Mouse (Mus musculus) lung, postnatal 0 days (tissue): ENCODE measurements around the gene Gal3st3. TPM values are rescaled to one million over a fixed set of nuclear protein-coding genes. Genes with fewer than 3 reads are reported as not detected.
"Not testable (repeated sequence)": the region's sequence is repeated elsewhere in the genome, so short reads cannot be mapped to it uniquely, and the experiment has no call there.

Experiments
- ATAC-seq: fragments of 200-750 bp; cut with Nextera tagmentation; 2 replicates; pipeline ENCODE4 v1.8.0; 2017; ENCODE audit warnings: moderate library complexity
- DNase-seq: peaks from one replicate; pipeline ENCODE4 v3.0.0-alpha.2; 2016; ENCODE audit warnings: low spot score
- H3K27ac ChIP-seq: fragments of 300-500 bp; sonication (generic); 2 replicates; pipeline ENCODE4 v1.5.1; 2014; ENCODE audit warnings: antibody characterized with exemption, mild to moderate bottlenecking, low read length, mixed read lengths
- H3K27me3 ChIP-seq: fragments of 300-500 bp; sonication (generic); replicated peaks from 2 replicates; pipeline ENCODE4 v1.6.1; 2014; ENCODE audit warnings: low read length, mixed read lengths; ENCODE audit not compliant: insufficient read depth
- H3K36me3 ChIP-seq: fragments of 300-500 bp; sonication (generic); 2 replicates; pipeline ENCODE4 v1.6.1; 2014; ENCODE audit warnings: low read length, mixed read lengths; ENCODE audit not compliant: insufficient read depth
- H3K4me1 ChIP-seq: fragments of 300-500 bp; sonication (generic); 2 replicates; pipeline ENCODE4 v1.6.1; 2014; ENCODE audit warnings: antibody characterized with exemption, low read depth, low read length, mixed read lengths; ENCODE audit not compliant: insufficient read depth
- H3K4me2 ChIP-seq: fragments of 300-500 bp; sonication (generic); replicated peaks from 2 replicates; pipeline ENCODE4 v1.6.1; 2014; ENCODE audit warnings: low read depth, mild to moderate bottlenecking, low read length, moderate library complexity, mixed read lengths
- H3K4me3 ChIP-seq: fragments of 300-500 bp; sonication (generic); 2 replicates; pipeline ENCODE4 v1.5.1; 2014; ENCODE audit warnings: low read depth, low read length
- H3K9ac ChIP-seq: fragments of 300-500 bp; sonication (generic); replicated peaks from 2 replicates; pipeline ENCODE4 v1.6.1; 2014; ENCODE audit warnings: low read depth, mild to moderate bottlenecking
- H3K9me3 ChIP-seq: fragments of 300-500 bp; sonication (generic); 2 replicates; pipeline ENCODE4 v1.6.1; 2016; ENCODE audit warnings: low read length, mixed read lengths
- CTCF ChIP-seq: IDR thresholded peaks from 2 replicates; pipeline ENCODE4 v1.5.1; 2016; ENCODE audit warnings: antibody characterized with exemption, mild to moderate bottlenecking
- EP300 ChIP-seq: IDR thresholded peaks from 2 replicates; pipeline ENCODE4 v1.6.1; 2016; ENCODE audit warnings: antibody characterized with exemption, mild to moderate bottlenecking, control low read depth
- WGBS: fragments of 180-500 bp; shearing (Covaris S2); extraction: QIAGEN DNeasy Blood & Tissue Kit; methylation state at CpG from one replicate; pipeline ENCODE4 v1.1.7; 2014; 5-methylcytosine and 5-hydroxymethylcytosine counted together
- polyA plus RNA-seq: library from polyadenylated mRNA; unstranded; fragments of >200 nt; fragmentation: Nextera tagmentation; extraction: Ambion mirVana; gene quantifications from 2 replicates; pipeline ENCODE4 v1.2.1, GENCODE M21; 2015

The Gal3st3 gene
- polyA plus RNA-seq, 1 experiment from 2014 or later: 0.55 TPM

DNA sequence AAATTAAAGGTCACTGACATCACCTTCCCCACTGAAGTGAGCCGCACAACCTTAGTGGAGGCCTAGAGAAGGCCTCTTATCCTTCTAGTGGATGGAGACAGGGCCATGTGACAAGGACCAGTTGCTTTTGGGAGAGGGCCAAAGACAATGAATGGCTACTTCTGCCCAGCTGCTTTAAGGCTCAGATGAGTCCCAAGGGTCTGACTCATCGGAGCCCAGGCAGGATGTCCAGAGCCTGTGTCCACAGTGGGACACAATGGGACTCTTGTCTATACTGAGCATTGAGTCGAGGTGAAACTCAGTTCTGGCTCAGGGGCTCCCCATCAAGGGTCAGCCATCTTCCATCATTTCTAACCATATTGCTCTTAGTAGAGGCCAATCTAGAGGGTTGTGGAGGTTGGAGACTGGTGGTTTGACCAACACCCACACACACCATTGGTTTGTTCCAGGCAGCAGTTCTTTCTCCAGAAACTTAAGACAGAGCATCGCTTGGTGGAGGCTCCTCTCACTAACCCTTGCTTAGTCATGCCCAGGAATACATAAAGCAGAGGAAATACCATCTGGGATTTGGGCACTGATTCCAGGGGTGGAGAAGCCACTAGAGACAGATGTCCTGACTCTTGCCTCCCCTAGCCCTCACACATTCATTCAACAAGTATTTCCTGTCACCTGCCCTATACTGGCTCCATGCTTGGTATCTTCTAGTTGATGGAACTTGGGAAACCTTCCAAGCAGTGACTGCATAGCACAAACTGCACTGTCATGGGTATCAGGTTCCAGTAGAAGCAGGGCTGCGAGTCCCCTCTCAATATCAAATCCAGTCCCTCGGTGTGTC lies 47.4 kb downstream of the Gal3st3 start:
- H3K4me2 ChIP-seq: no peak overlapping the region
- no peak overlapping the region for H3K9ac ChIP-seq
- no peaks in the 10 kb centered on the region for H3K4me1 ChIP-seq
- TF ChIP-seq EP300: no peak
- no peak for TF ChIP-seq CTCF
- ATAC-seq (no peak), DNase-seq (no peak)
- H3K4me3 ChIP-seq: no peak overlapping the region
- no peaks in the 10 kb centered on the region for H3K36me3 ChIP-seq
- H3K27ac ChIP-seq: no peak overlapping the region
- H3K27me3 ChIP-seq: no peaks in the 10 kb centered on the region
- H3K9me3 ChIP-seq: no peaks in the 10 kb centered on the region
- 66% methylated on average over 6 of the region's 6 CpGs for WGBS

- no peak overlapping the region for H3K27ac ChIP-seq
- H3K4me2 ChIP-seq: no peak overlapping the region
These were observed 49.9 kb downstream of the Gal3st3 start for GRCm38 (mm10) chr19:5348064-5348463.

GRCm38 (mm10) chr19:5348526-5349501 lies 50.7 kb downstream of the Gal3st3 start:
- 4% methylated on average over 34 of the region's 34 CpGs for WGBS
- H3K4me3 ChIP-seq: peak overlapping the region; percentile 19; the same call in 1 of the 2 replicates
- no peak overlapping the region; the same call in 1 of the 2 replicates for H3K9ac ChIP-seq
- TF ChIP-seq CTCF: peak; percentile 66
- TF ChIP-seq EP300: no peak
- peak; percentile 68 for DNase-seq
- H3K9me3 ChIP-seq: no peaks in the 10 kb centered on the region
- H3K36me3 ChIP-seq: no peaks in the 10 kb centered on the region
- peak overlapping the region; percentile 61 for H3K4me2 ChIP-seq
- no peaks in the 10 kb centered on the region for H3K4me1 ChIP-seq
- H3K27ac ChIP-seq: no peak overlapping the region
- no peaks in the 10 kb centered on the region for H3K27me3 ChIP-seq
- ATAC-seq: peak; percentile 32; the same call in 1 of the 2 replicates

More at GRCm38 (mm10) chr19:5348064-5348463, 49.9 kb downstream of the Gal3st3 start:
- DNase-seq: no peak
- Histone ChIP-seq H3K4me3 (no peak overlapping the region), H3K36me3 (no peaks in the 10 kb centered on the region), H3K4me1 (no peaks in the 10 kb centered on the region), H3K9me3 (no peaks in the 10 kb centered on the region), H3K9ac (no peak overlapping the region), H3K27me3 (no peaks in the 10 kb centered on the region)
- no peak for ATAC-seq
- TF ChIP-seq CTCF (no peak), EP300 (no peak)
- 75% methylated on average over 6 of the region's 6 CpGs for WGBS

DNA sequence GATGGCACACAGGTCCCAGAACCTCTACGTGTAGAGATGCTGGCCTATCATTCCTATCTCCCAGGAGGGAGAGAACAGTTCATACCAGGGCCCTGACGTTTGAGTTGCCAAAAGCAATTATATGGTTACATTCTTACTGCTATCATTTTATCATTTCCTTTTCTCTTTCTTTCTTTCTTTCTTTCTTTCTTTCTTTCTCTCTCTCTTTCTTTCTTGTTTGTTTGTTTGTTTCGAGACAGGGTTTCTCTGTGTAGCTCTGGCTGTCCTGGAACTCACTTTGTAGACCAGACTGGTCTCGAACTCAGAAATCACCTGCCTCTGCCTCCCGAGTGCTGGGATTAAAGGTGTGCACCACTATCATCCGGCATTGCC lies 51.4 kb downstream of the Gal3st3 start, which contains the start of gene Cst6:
Gene Cst6, minus strand, starts transcription at position 73 of the 372 bp plus-strand sequence.
- not testable (repeated sequence) for H3K4me1 ChIP-seq, H3K27ac ChIP-seq, DNase-seq, H3K36me3 ChIP-seq, H3K9ac ChIP-seq, H3K9me3 ChIP-seq, ATAC-seq, H3K27me3 ChIP-seq
- WGBS: 57% methylated on average over 6 of the region's 6 CpGs
- peak within 1 kb of the TSS; percentile 61 for H3K4me2 ChIP-seq
- peak within 1 kb of the TSS; percentile 19; the same call in 1 of the 2 replicates for H3K4me3 ChIP-seq

- Histone ChIP-seq H3K36me3 (no peaks in the 10 kb centered on the region), H3K4me1 (no peaks in the 10 kb centered on the region), H3K4me3 (no peak overlapping the region), H3K9ac (no peak overlapping the region), H3K9me3 (no peaks in the 10 kb centered on the region), H3K27me3 (no peaks in the 10 kb centered on the region), H3K27ac (no peak overlapping the region), H3K4me2 (no peak overlapping the region)
- no peak for DNase-seq
- WGBS: 81% methylated on average over 2 of the region's 2 CpGs
- ATAC-seq: no peak
- TF ChIP-seq EP300 (no peak), CTCF (no peak)
These were observed 55.5 kb downstream of the Gal3st3 start for GRCm38 (mm10) chr19:5353609-5354008.

GRCm38 (mm10) chr19:5356080-5356479 lies 57.9 kb downstream of the Gal3st3 start:
- TF ChIP-seq EP300 (no peak), CTCF (no peak)
- DNase-seq (no peak), ATAC-seq (no peak)
- Histone ChIP-seq H3K4me2 (no peak overlapping the region), H3K4me3 (no peak overlapping the region), H3K4me1 (no peaks in the 10 kb centered on the region), H3K27ac (no peak overlapping the region), H3K9me3 (no peaks in the 10 kb centered on the region), H3K9ac (no peak overlapping the region), H3K27me3 (no peaks in the 10 kb centered on the region), H3K36me3 (no peaks in the 10 kb centered on the region)
- WGBS: no CpG with 5 or more reads among the region's 1 CpGs

Other genes starting within 250 kb of the Gal3st3 start
- gene Rin1, start 247.8 kb upstream of the Gal3st3 start, polyA plus RNA-seq: 1.7 and 1.9 TPM in 2 replicates
- 23.1 and 25.1 TPM in 2 replicates for gene Cd248, start 230.3 kb upstream of the Gal3st3 start, polyA plus RNA-seq
- gene Tmem151a, start 212.8 kb upstream of the Gal3st3 start, polyA plus RNA-seq: 4.1 and 4.5 TPM in 2 replicates
- gene Yif1a, start 209.8 kb upstream of the Gal3st3 start, polyA plus RNA-seq: 93.3 and 105 TPM in 2 replicates
- gene Cnih2, start 199.8 kb upstream of the Gal3st3 start, polyA plus RNA-seq: 0.70 and 0.89 TPM in 2 replicates
- gene Rab1b, start 191.3 kb upstream of the Gal3st3 start, polyA plus RNA-seq: 228 and 240 TPM in 2 replicates
- gene Klc2, start 179.8 kb upstream of the Gal3st3 start, polyA plus RNA-seq: 10.1 and 10.8 TPM in 2 replicates
- 9.3 and 10.4 TPM in 2 replicates for gene Pacs1, start 25.2 kb upstream of the Gal3st3 start, polyA plus RNA-seq
- 200 TPM in 2 replicates for gene Sf3b2, start 2.9 kb upstream of the Gal3st3 start, polyA plus RNA-seq
- not detected in 2 replicates for gene Catsper1, start 37.4 kb downstream of the Gal3st3 start, polyA plus RNA-seq
- gene Cst6, start 51.2 kb downstream of the Gal3st3 start, polyA plus RNA-seq: 0.65 and 1.4 TPM in 2 replicates
- gene Eif1ad, start 68.4 kb downstream of the Gal3st3 start, polyA plus RNA-seq: 21.5 and 25.4 TPM in 2 replicates
- gene Banf1, start 68.8 kb downstream of the Gal3st3 start, polyA plus RNA-seq: 182 and 191 TPM in 2 replicates
- gene Sart1, start 90.4 kb downstream of the Gal3st3 start, polyA plus RNA-seq: 35.2 and 43.5 TPM in 2 replicates
- gene Tsga10ip, start 104.2 kb downstream of the Gal3st3 start, polyA plus RNA-seq: 1.1 TPM in 2 replicates
- gene Drap1, start 126.6 kb downstream of the Gal3st3 start, polyA plus RNA-seq: 352 and 379 TPM in 2 replicates
- gene AI837181, start 126.8 kb downstream of the Gal3st3 start, polyA plus RNA-seq: 61.7 and 63.6 TPM in 2 replicates
- 0.31 TPM in 1 of 2 replicates, not detected in the other for gene Fosl1, start 149.2 kb downstream of the Gal3st3 start, polyA plus RNA-seq
- gene Ccdc85b, start 159.6 kb downstream of the Gal3st3 start, polyA plus RNA-seq: 14.4 and 18.0 TPM in 2 replicates
- 133 and 135 TPM in 2 replicates for gene Fibp, start 162.3 kb downstream of the Gal3st3 start, polyA plus RNA-seq
- gene Ctsw, start 170.2 kb downstream of the Gal3st3 start, polyA plus RNA-seq: 2.6 and 2.8 TPM in 2 replicates
- 91.8 and 96.1 TPM in 2 replicates for gene Efemp2, start 175.6 kb downstream of the Gal3st3 start, polyA plus RNA-seq
- gene Mus81, start 190.1 kb downstream of the Gal3st3 start, polyA plus RNA-seq: 46.7 and 50.2 TPM in 2 replicates
- gene Cfl1, start 192.1 kb downstream of the Gal3st3 start, polyA plus RNA-seq: 1,591 and 1,653 TPM in 2 replicates
- not detected in 2 replicates for gene 1700020D05Rik, start 205.5 kb downstream of the Gal3st3 start, polyA plus RNA-seq
- 3.6 and 3.7 TPM in 2 replicates for gene Snx32, start 212.2 kb downstream of the Gal3st3 start, polyA plus RNA-seq